Mouse (Mus musculus): ENCODE data around the gene Gipc3. TPM values are rescaled to one million over a fixed set of nuclear protein-coding genes. Genes with fewer than 3 reads are reported as not detected.

The Gipc3 gene
- polyA plus RNA-seq, 1 experiment from 2014 or later, result not detected

- no peak overlapping the region for H3K27ac ChIP-seq (ENCODE audit: low read length)
- no peaks in the 10 kb centered on the region for H3K9me3 ChIP-seq (replicated peaks; ENCODE audit: control insufficient read depth, low read length, poor library complexity, severe bottlenecking)
- peaks cover 5% of the 10 kb centered on the region for H3K4me1 ChIP-seq (ENCODE audit: control insufficient read depth, insufficient read depth, low read length)
- WGBS, result 78% methylated on average over 4 of the region's 4 CpGs
- no peak overlapping the region for H3K4me3 ChIP-seq (ENCODE audit: low read depth, low read length)
- H3K27me3 ChIP-seq (ENCODE audit: control insufficient read depth, insufficient read depth, low read depth, low read length), result no peaks in the 10 kb centered on the region
- H3K4me2 ChIP-seq (ENCODE audit: low read length), result no peak overlapping the region
- no peak overlapping the region for H3K9ac ChIP-seq (ENCODE audit: low read depth, low read length)
- ATAC-seq, result no peak
- H3K36me3 ChIP-seq (ENCODE audit: control insufficient read depth, insufficient read depth, low read length), result peaks cover 16% of the 10 kb centered on the region
Observed at GRCm38 (mm10) chr10:81302288-81302687, 40.8 kb downstream of the Gipc3 start.

GRCm38 (mm10) chr10:81301321-81301720, 41.7 kb downstream of the Gipc3 start:
- 81% methylated on average over 9 of the region's 9 CpGs for WGBS
- Histone ChIP-seq H3K4me1 (ENCODE audit: control insufficient read depth, insufficient read depth, low read length) (peaks cover 5% of the 10 kb centered on the region), H3K9ac (ENCODE audit: low read depth, low read length) (no peak overlapping the region), H3K27me3 (ENCODE audit: control insufficient read depth, insufficient read depth, low read depth, low read length) (no peaks in the 10 kb centered on the region), H3K4me3 (ENCODE audit: low read depth, low read length) (no peak overlapping the region), H3K27ac (ENCODE audit: low read length) (no peak overlapping the region), H3K4me2 (ENCODE audit: low read length) (no peak overlapping the region), H3K9me3 (replicated peaks; ENCODE audit: control insufficient read depth, low read length, poor library complexity, severe bottlenecking) (no peaks in the 10 kb centered on the region), H3K36me3 (ENCODE audit: control insufficient read depth, insufficient read depth, low read length) (peaks cover 7% of the 10 kb centered on the region)
- ATAC-seq, result no peak

- Histone ChIP-seq H3K36me3 (ENCODE audit: control insufficient read depth, insufficient read depth, low read length) (no peaks in the 10 kb centered on the region), H3K9me3 (replicated peaks; ENCODE audit: control insufficient read depth, low read length, poor library complexity, severe bottlenecking) (no peaks in the 10 kb centered on the region), H3K4me3 (ENCODE audit: low read depth, low read length) (no peak overlapping the region), H3K4me1 (ENCODE audit: control insufficient read depth, insufficient read depth, low read length) (peaks cover 9% of the 10 kb centered on the region), H3K9ac (ENCODE audit: low read depth, low read length) (no peak overlapping the region), H3K4me2 (ENCODE audit: low read length) (no peak overlapping the region), H3K27me3 (ENCODE audit: control insufficient read depth, insufficient read depth, low read depth, low read length) (no peaks in the 10 kb centered on the region), H3K27ac (ENCODE audit: low read length) (no peak overlapping the region)
- WGBS, result 85% methylated on average over 9 of the region's 9 CpGs
- no peak for ATAC-seq
Observed at GRCm38 (mm10) chr10:81300352-81300907, 42.6 kb downstream of the Gipc3 start.

GRCm38 (mm10) chr10:81299585-81300351, 43.3 kb downstream of the Gipc3 start:
- no peak for ATAC-seq
- Histone ChIP-seq H3K27ac (ENCODE audit: low read length) (no peak overlapping the region), H3K36me3 (ENCODE audit: control insufficient read depth, insufficient read depth, low read length) (no peaks in the 10 kb centered on the region), H3K27me3 (ENCODE audit: control insufficient read depth, insufficient read depth, low read depth, low read length) (no peaks in the 10 kb centered on the region), H3K4me1 (ENCODE audit: control insufficient read depth, insufficient read depth, low read length) (peaks cover 15% of the 10 kb centered on the region), H3K4me3 (ENCODE audit: low read depth, low read length) (no peak overlapping the region), H3K9ac (ENCODE audit: low read depth, low read length) (no peak overlapping the region; the same call in 1 of the 2 replicates), H3K4me2 (ENCODE audit: low read length) (no peak overlapping the region), H3K9me3 (replicated peaks; ENCODE audit: control insufficient read depth, low read length, poor library complexity, severe bottlenecking) (no peaks in the 10 kb centered on the region)
- 92% methylated on average over 14 of the region's 14 CpGs for WGBS

- peaks cover 24% of the 10 kb centered on the region for H3K4me1 ChIP-seq (ENCODE audit: control insufficient read depth, insufficient read depth, low read length)
- no peaks in the 10 kb centered on the region for H3K9me3 ChIP-seq (replicated peaks; ENCODE audit: control insufficient read depth, low read length, poor library complexity, severe bottlenecking)
- no peak overlapping the region for H3K4me3 ChIP-seq (ENCODE audit: low read depth, low read length)
- H3K27ac ChIP-seq (ENCODE audit: low read length), result no peak overlapping the region
- no peak overlapping the region for H3K4me2 ChIP-seq (ENCODE audit: low read length)
- no peak for ATAC-seq
- H3K9ac ChIP-seq (ENCODE audit: low read depth, low read length), result no peak overlapping the region
- H3K27me3 ChIP-seq (ENCODE audit: control insufficient read depth, insufficient read depth, low read depth, low read length), result no peaks in the 10 kb centered on the region
- WGBS, result 93% methylated on average over 17 of the region's 17 CpGs
- no peaks in the 10 kb centered on the region for H3K36me3 ChIP-seq (ENCODE audit: control insufficient read depth, insufficient read depth, low read length)
Observed at GRCm38 (mm10) chr10:81298369-81299100, 44.5 kb downstream of the Gipc3 start.

GRCm38 (mm10) chr10:81297845-81298244, 45.2 kb downstream of the Gipc3 start:
- Histone ChIP-seq H3K9ac (ENCODE audit: low read depth, low read length) (no peak overlapping the region), H3K9me3 (replicated peaks; ENCODE audit: control insufficient read depth, low read length, poor library complexity, severe bottlenecking) (no peaks in the 10 kb centered on the region), H3K4me1 (ENCODE audit: control insufficient read depth, insufficient read depth, low read length) (peaks cover 19% of the 10 kb centered on the region), H3K36me3 (ENCODE audit: control insufficient read depth, insufficient read depth, low read length) (no peaks in the 10 kb centered on the region), H3K27ac (ENCODE audit: low read length) (0 out of 2 replicates have a peak overlapping the region, but pooled peaks have one; percentile 22), H3K27me3 (ENCODE audit: control insufficient read depth, insufficient read depth, low read depth, low read length) (no peaks in the 10 kb centered on the region), H3K4me3 (ENCODE audit: low read depth, low read length) (no peak overlapping the region), H3K4me2 (ENCODE audit: low read length) (no peak overlapping the region)
- no peak for ATAC-seq
- WGBS, result 81% methylated on average over 10 of the region's 10 CpGs

- WGBS, result 86% methylated on average over 6 of the region's 6 CpGs
- H3K27ac ChIP-seq (ENCODE audit: low read length), result no peak overlapping the region
Observed at GRCm38 (mm10) chr10:81297246-81297645, 45.8 kb downstream of the Gipc3 start.

GRCm38 (mm10) chr10:81295185-81295584, 47.9 kb downstream of the Gipc3 start:
- Histone ChIP-seq H3K27me3 (ENCODE audit: control insufficient read depth, insufficient read depth, low read depth, low read length) (peaks cover 11% of the 10 kb centered on the region), H3K4me1 (ENCODE audit: control insufficient read depth, insufficient read depth, low read length) (peaks cover 19% of the 10 kb centered on the region), H3K27ac (ENCODE audit: low read length) (no peak overlapping the region), H3K36me3 (ENCODE audit: control insufficient read depth, insufficient read depth, low read length) (no peaks in the 10 kb centered on the region), H3K9ac (ENCODE audit: low read depth, low read length) (no peak overlapping the region), H3K4me3 (ENCODE audit: low read depth, low read length) (no peak overlapping the region), H3K4me2 (ENCODE audit: low read length) (no peak overlapping the region; the same call in 1 of the 2 replicates), H3K9me3 (replicated peaks; ENCODE audit: control insufficient read depth, low read length, poor library complexity, severe bottlenecking) (no peaks in the 10 kb centered on the region)
- ATAC-seq, result no peak
- 97% methylated on average over 6 of the region's 6 CpGs for WGBS

More at GRCm38 (mm10) chr10:81297246-81297645, 45.8 kb downstream of the Gipc3 start:
- no peak overlapping the region for H3K9ac ChIP-seq (ENCODE audit: low read depth, low read length)
- H3K4me1 ChIP-seq (ENCODE audit: control insufficient read depth, insufficient read depth, low read length), result peaks cover 19% of the 10 kb centered on the region
- ATAC-seq, result no peak
- no peaks in the 10 kb centered on the region for H3K36me3 ChIP-seq (ENCODE audit: control insufficient read depth, insufficient read depth, low read length)
- H3K4me2 ChIP-seq (ENCODE audit: low read length), result no peak overlapping the region
- no peaks in the 10 kb centered on the region for H3K9me3 ChIP-seq (replicated peaks; ENCODE audit: control insufficient read depth, low read length, poor library complexity, severe bottlenecking)
- no peaks in the 10 kb centered on the region for H3K27me3 ChIP-seq (ENCODE audit: control insufficient read depth, insufficient read depth, low read depth, low read length)
- H3K4me3 ChIP-seq (ENCODE audit: low read depth, low read length), result no peak overlapping the region

- WGBS, result 67% methylated on average over 8 of the region's 8 CpGs
Observed at GRCm38 (mm10) chr10:81294442-81294841, 48.6 kb downstream of the Gipc3 start.

More at GRCm38 (mm10) chr10:81294442-81294841, 48.6 kb downstream of the Gipc3 start:
- H3K27me3 ChIP-seq (ENCODE audit: control insufficient read depth, insufficient read depth, low read depth, low read length), result peaks cover 14% of the 10 kb centered on the region
- no peak for ATAC-seq
- peaks cover 19% of the 10 kb centered on the region for H3K4me1 ChIP-seq (ENCODE audit: control insufficient read depth, insufficient read depth, low read length)
- no peaks in the 10 kb centered on the region for H3K36me3 ChIP-seq (ENCODE audit: control insufficient read depth, insufficient read depth, low read length)
- peak overlapping the region; percentile 93 for H3K9ac ChIP-seq (ENCODE audit: low read depth, low read length)
- H3K9me3 ChIP-seq (replicated peaks; ENCODE audit: control insufficient read depth, low read length, poor library complexity, severe bottlenecking), result no peaks in the 10 kb centered on the region
- peak overlapping the region; percentile 89 for H3K4me3 ChIP-seq (ENCODE audit: low read depth, low read length)
- peak overlapping the region; percentile 66 for H3K4me2 ChIP-seq (ENCODE audit: low read length)
- H3K27ac ChIP-seq (ENCODE audit: low read length), result no peak overlapping the region

Measured in midbrain, embryonic 16.5 days (tissue).